14 mouse cellular contexts compared by ENCODE assay signal in genomic region chr12:33219436-33219835, GRCm38 (mm10).
A peak's percentile ranks its signal among the peaks of the same experiment; 100 is the strongest.
DNase-seq lines count a peak whose midpoint lies in the region; TF ChIP-seq lines count a peak whose summit lies in the region.
"Had no signal": no experiment of that assay in that cellular context is flagged by ENCODE, and none has a peak within 500 bp of the region (broad histone marks: within the 10 kb centered on the region; RNA-seq: fewer than 3 reads in every experiment).

No protein-coding gene starts in this region.

- H3K9ac ChIP-seq in MEL (ENCODE audit: control insufficient read depth, low read depth, low read length, poor library complexity, severe bottlenecking) = peak overlapping the region; percentile 4; the same call in 1 of the 2 replicates
- H3K9ac ChIP-seq: heart, embryonic 15.5 days; hindbrain, embryonic 15.5 days; neural tube, embryonic 12.5 days had no signal

- H3K9me3 ChIP-seq in MEL (replicated peaks; ENCODE audit: insufficient read depth, low read length) = no peaks in the 10 kb centered on the region
- H3K9me3 ChIP-seq: heart, embryonic 15.5 days; hindbrain, embryonic 15.5 days; neural tube, embryonic 12.5 days had no signal

- TF ChIP-seq RAD21 in MEL (IDR thresholded peaks at IDR 0.05; ENCODE audit: low read depth, low read length) = no peak

- peaks cover 0 to 53% of the 10 kb centered on the region in 2 experiments; a peak in 2 of 4 replicates for H3K36me3 ChIP-seq in MEL (ENCODE audit: control insufficient read depth in 1 of 2, insufficient read depth in 2 of 2, low read length in 2 of 2)
- H3K36me3 ChIP-seq: heart, embryonic 15.5 days; hindbrain, embryonic 15.5 days; neural tube, embryonic 12.5 days had no signal

- no peak for TF ChIP-seq CTCF in MEL (IDR thresholded peaks at IDR 0.05 in 2 of 3, conservative IDR thresholded peaks at IDR 0.05 in 1 of 3; ENCODE audit: control insufficient read depth in 1 of 3, insufficient read depth in 1 of 3, low read depth in 2 of 3, low read length in 3 of 3, poor library complexity in 1 of 3, severe bottlenecking in 1 of 3)

- H3K27me3 ChIP-seq in MEL (ENCODE audit: control insufficient read depth in 1 of 2, insufficient read depth in 2 of 2, low read length in 2 of 2) = no peaks in the 10 kb centered on the region
- H3K27me3 ChIP-seq: hindbrain, embryonic 15.5 days; neural tube, embryonic 12.5 days had no signal

- peak overlapping the region; percentile 98 for H3K27ac ChIP-seq in MEL (ENCODE audit: control insufficient read depth, low read depth, low read length)
- H3K27ac ChIP-seq: kidney, postnatal 0 days; neural tube, embryonic 12.5 days had no signal

- peaks cover 24 to 53% of the 10 kb centered on the region in 2 experiments for H3K4me1 ChIP-seq in MEL (ENCODE audit: control insufficient read depth in 1 of 2, insufficient read depth in 2 of 2, low read length in 2 of 2)

- H3K79me2 ChIP-seq in MEL (ENCODE audit: control insufficient read depth, insufficient read depth, low read length, poor library complexity) = no peaks in the 10 kb centered on the region

- DNase-seq in heart, postnatal 4 days = peak; percentile 18
- no peak for DNase-seq in heart, postnatal 14 days
- peak; percentile 14 for DNase-seq in MEL (ENCODE audit: low read depth, low spot score)
- DNase-seq in brain, adult 2 months (ENCODE audit: low read depth, low spot score) = peak; percentile 80
- DNase-seq in cerebellum, postnatal 36 days = peak; percentile 70
- DNase-seq in thymus, adult 18-20 months = no peak
- no peak for DNase-seq in embryo, embryonic 10.5 days (ENCODE audit: low spot score)
- DNase-seq: adrenal gland, postnatal 10 days; layer of hippocampus, postnatal 36 days; right cerebral cortex, adult 18-20 months had no signal

- no peak overlapping the region for H3K4me3 ChIP-seq in MEL (ENCODE audit: control insufficient read depth in 1 of 2, insufficient read depth in 1 of 2, low read depth in 2 of 2, low read length in 2 of 2)
- H3K4me3 ChIP-seq: heart, embryonic 15.5 days; hindbrain, embryonic 15.5 days; neural tube, embryonic 12.5 days had no signal

- TF ChIP-seq EP300 in MEL (IDR thresholded peaks at IDR 0.05; ENCODE audit: low read depth in 1 of 2, low read length in 2 of 2) = no peak

- intact Hi-C loops in heart, postnatal 14 days (cut with DNase I) = no loop called here

- TF ChIP-seq POLR2A in MEL (IDR thresholded peaks at IDR 0.05; ENCODE audit: control insufficient read depth in 1 of 2, insufficient read depth in 1 of 2, low read depth in 1 of 2, low read length in 2 of 2, poor library complexity in 1 of 2) = no peak

TF ChIP-seq in MEL, 35 proteins besides CTCF, POLR2A, EP300 and RAD21:
- TF ChIP-seq SMC3 (IDR thresholded peaks at IDR 0.05; ENCODE audit: low read depth, low read length) = no peak
- no peak for TF ChIP-seq ZKSCAN1 (IDR thresholded peaks at IDR 0.05; ENCODE audit: low read depth, low read length)
- no peak for TF ChIP-seq TCF12 (IDR thresholded peaks at IDR 0.05; ENCODE audit: low read depth, low read length)
- TF ChIP-seq CHD2 (IDR thresholded peaks at IDR 0.05; ENCODE audit: low read length) = no peak
- no peak for TF ChIP-seq USF2 (IDR thresholded peaks at IDR 0.05; ENCODE audit: borderline replicate concordance in 1 of 2, insufficient read depth in 1 of 2, low read depth in 1 of 2, low read length in 2 of 2)
- TF ChIP-seq SIN3A (IDR thresholded peaks at IDR 0.05; ENCODE audit: low read length) = no peak
- no peak for TF ChIP-seq NELFE (IDR thresholded peaks at IDR 0.05; ENCODE audit: low read depth, low read length)
- TF ChIP-seq POLR2AphosphoS5 (IDR thresholded peaks at IDR 0.05; ENCODE audit: borderline replicate concordance, low read depth, low read length) = no peak
- TF ChIP-seq CHD1 (IDR thresholded peaks at IDR 0.05; ENCODE audit: low read depth, low read length) = no peak
- no peak for TF ChIP-seq MAZ (IDR thresholded peaks at IDR 0.05; ENCODE audit: low read depth, low read length)

Comparison
In these comparisons a context has a peak if more than half of its experiments do, and no peak if none do; other contexts are left out.
1. DNase-seq: peak in heart, postnatal 4 days (single experiment), MEL (single experiment), brain, adult 2 months (single experiment) and cerebellum, postnatal 36 days (2 of 2); none in heart, postnatal 14 days (0 of 2), thymus, adult 18-20 months (0 of 2) and embryo, embryonic 10.5 days (single experiment).